Mouse (Mus musculus): ENCODE measurements around the gene Pmf1. TPM values are rescaled to one million over a fixed set of nuclear protein-coding genes. Genes with fewer than 3 reads are reported as not detected.
A peak's percentile ranks its signal among the peaks of the same experiment; 100 is the strongest.
"Not testable (repeated sequence)": the region's sequence is repeated elsewhere in the genome, so short reads cannot be mapped to it uniquely, and the experiment has no call there.

Pmf1 gene
- polyA plus RNA-seq, 1 experiment from 2014 or later, result 127 TPM

- not testable (repeated sequence) for H3K36me3 ChIP-seq; H3K27me3 ChIP-seq (replicated peaks); ATAC-seq; H3K4me3 ChIP-seq (replicated peaks); H3K27ac ChIP-seq; H3K4me1 ChIP-seq (replicated peaks); H3K9ac ChIP-seq; H3K9me3 ChIP-seq; H3K4me2 ChIP-seq (replicated peaks)
- WGBS, result 72% methylated on average over 5 of the region's 5 CpGs
Observed at GRCm38 (mm10) chr3:88378599-88378998, 31.5 kb downstream of the Pmf1 start, which contains the start of gene Bglap2. Gene Bglap2 (minus strand): TSS chr3:88378699.

GRCm38 (mm10) chr3:88376644-88377043 lies 33.5 kb downstream of the Pmf1 start:
- H3K9ac ChIP-seq; H3K9me3 ChIP-seq; H3K27me3 ChIP-seq (replicated peaks); H3K36me3 ChIP-seq; H3K27ac ChIP-seq; H3K4me1 ChIP-seq (replicated peaks); H3K4me3 ChIP-seq (replicated peaks): not testable (repeated sequence)
- H3K4me2 ChIP-seq (replicated peaks), result peak overlapping the region; percentile 54
- peak; percentile 54 for ATAC-seq
- 38% methylated on average over 7 of the region's 7 CpGs for WGBS

GRCm38 (mm10) chr3:88375750-88376626 lies 34.1 kb downstream of the Pmf1 start:
- H3K27me3 ChIP-seq (replicated peaks); H3K9ac ChIP-seq; H3K27ac ChIP-seq; H3K4me1 ChIP-seq (replicated peaks); H3K36me3 ChIP-seq; H3K9me3 ChIP-seq: not testable (repeated sequence)
- WGBS, result 11% methylated on average over 19 of the region's 19 CpGs
- H3K4me3 ChIP-seq (replicated peaks), result 0 out of 2 replicates have a peak overlapping the region, but pooled peaks have one; percentile 6
- ATAC-seq, result peak; percentile 94
- H3K4me2 ChIP-seq (replicated peaks), result peak overlapping the region; percentile 54

- H3K4me2 ChIP-seq (replicated peaks); H3K36me3 ChIP-seq; H3K27ac ChIP-seq; H3K9ac ChIP-seq; H3K9me3 ChIP-seq; ATAC-seq; H3K27me3 ChIP-seq (replicated peaks); H3K4me1 ChIP-seq (replicated peaks); H3K4me3 ChIP-seq (replicated peaks): not testable (repeated sequence)
- WGBS, result 92% methylated on average over 9 of the region's 9 CpGs
Observed at GRCm38 (mm10) chr3:88372643-88373042, 37.5 kb downstream of the Pmf1 start, which contains the start of gene Bglap3. Gene Bglap3 (minus strand): TSS chr3:88372743.

GRCm38 (mm10) chr3:88368511-88368910 lies 41.6 kb downstream of the Pmf1 start:
- ATAC-seq; H3K9ac ChIP-seq; H3K27ac ChIP-seq; H3K4me2 ChIP-seq (replicated peaks); H3K4me3 ChIP-seq (replicated peaks); H3K9me3 ChIP-seq; H3K36me3 ChIP-seq: not testable (repeated sequence)
- H3K4me1 ChIP-seq (replicated peaks), result peaks cover 13% of the 10 kb centered on the region
- 79% methylated on average over 7 of the region's 7 CpGs for WGBS
- H3K27me3 ChIP-seq (replicated peaks), result peaks cover 14% of the 10 kb centered on the region

GRCm38 (mm10) chr3:88367517-88367916 lies 42.6 kb downstream of the Pmf1 start:
- not testable (repeated sequence) for H3K4me2 ChIP-seq (replicated peaks)

GRCm38 (mm10) chr3:88366830-88367428 lies 43.2 kb downstream of the Pmf1 start:
- ATAC-seq, result peak; percentile 77
- Histone ChIP-seq H3K4me2 (replicated peaks) (peak overlapping the region; percentile 55), H3K4me1 (replicated peaks) (peaks cover 13% of the 10 kb centered on the region), H3K27me3 (replicated peaks) (peaks cover 14% of the 10 kb centered on the region)
- not testable (repeated sequence) for H3K27ac ChIP-seq; H3K9ac ChIP-seq; H3K9me3 ChIP-seq; H3K4me3 ChIP-seq (replicated peaks); H3K36me3 ChIP-seq
- 7% methylated on average over 20 of the region's 22 CpGs for WGBS

More at GRCm38 (mm10) chr3:88367517-88367916, 42.6 kb downstream of the Pmf1 start:
- not testable (repeated sequence) for ATAC-seq; H3K9me3 ChIP-seq; H3K9ac ChIP-seq; H3K36me3 ChIP-seq; H3K27ac ChIP-seq; H3K4me3 ChIP-seq (replicated peaks)
- 59% methylated on average over 4 of the region's 7 CpGs for WGBS
- Histone ChIP-seq H3K4me1 (replicated peaks) (peaks cover 13% of the 10 kb centered on the region), H3K27me3 (replicated peaks) (peaks cover 14% of the 10 kb centered on the region)

GRCm38 (mm10) chr3:88365705-88366361 lies 44.3 kb downstream of the Pmf1 start:
- Histone ChIP-seq H3K27me3 (replicated peaks) (peaks cover 14% of the 10 kb centered on the region), H3K9ac (no peak overlapping the region), H3K4me3 (replicated peaks) (no peak overlapping the region), H3K9me3 (no peaks in the 10 kb centered on the region), H3K36me3 (peaks cover 16% of the 10 kb centered on the region), H3K27ac (no peak overlapping the region), H3K4me1 (replicated peaks) (peaks cover 13% of the 10 kb centered on the region), H3K4me2 (replicated peaks) (no peak overlapping the region)
- ATAC-seq, result no peak
- 38% methylated on average over 34 of the region's 34 CpGs for WGBS

- 3% methylated on average over 16 of the region's 16 CpGs for WGBS
- Histone ChIP-seq H3K27me3 (replicated peaks) (peaks cover 14% of the 10 kb centered on the region), H3K36me3 (peaks cover 31% of the 10 kb centered on the region), H3K9me3 (no peaks in the 10 kb centered on the region), H3K9ac (0 out of 2 replicates have a peak within 1 kb of the TSS, but pooled peaks have one; percentile 17), H3K27ac (no peak within 1 kb of the TSS), H3K4me1 (replicated peaks) (peaks cover 13% of the 10 kb centered on the region), H3K4me2 (replicated peaks) (peak within 1 kb of the TSS; percentile 54), H3K4me3 (replicated peaks) (peak within 1 kb of the TSS; percentile 22)
- ATAC-seq, result peak; percentile 44
Observed at GRCm38 (mm10) chr3:88364337-88364736, 45.8 kb downstream of the Pmf1 start, which contains the start of gene Paqr6. Gene Paqr6 (plus strand): TSS chr3:88364584.

GRCm38 (mm10) chr3:88363700-88364099 lies 46.4 kb downstream of the Pmf1 start:
- 52% methylated on average over 4 of the region's 4 CpGs for WGBS
- peak; percentile 69 for ATAC-seq
- H3K4me1 ChIP-seq (replicated peaks), result peaks cover 13% of the 10 kb centered on the region

GRCm38 (mm10) chr3:88361612-88362313 lies 48.4 kb downstream of the Pmf1 start:
- Histone ChIP-seq H3K9ac (no peak overlapping the region), H3K4me2 (replicated peaks) (no peak overlapping the region), H3K4me3 (replicated peaks) (no peak overlapping the region), H3K36me3 (peaks cover 53% of the 10 kb centered on the region), H3K4me1 (replicated peaks) (peaks cover 13% of the 10 kb centered on the region), H3K27me3 (replicated peaks) (peaks cover 14% of the 10 kb centered on the region), H3K9me3 (no peaks in the 10 kb centered on the region), H3K27ac (no peak overlapping the region)
- ATAC-seq, result no peak
- WGBS, result 88% methylated on average over 2 of the region's 2 CpGs

More at GRCm38 (mm10) chr3:88363700-88364099, 46.4 kb downstream of the Pmf1 start:
- no peak overlapping the region for H3K27ac ChIP-seq
- H3K9ac ChIP-seq, result no peak overlapping the region
- H3K9me3 ChIP-seq, result no peaks in the 10 kb centered on the region
- peaks cover 37% of the 10 kb centered on the region for H3K36me3 ChIP-seq
- H3K4me2 ChIP-seq (replicated peaks), result no peak overlapping the region
- H3K27me3 ChIP-seq (replicated peaks), result peaks cover 14% of the 10 kb centered on the region
- no peak overlapping the region for H3K4me3 ChIP-seq (replicated peaks)

Measured in intestine, embryonic 15.5 days (tissue).